Mouse (Mus musculus): ENCODE data around the gene A230072I06Rik. TPM values are rescaled to one million over a fixed set of nuclear protein-coding genes. Genes with fewer than 3 reads are reported as not detected.

The A230072I06Rik gene
- total and polyA plus RNA-seq, 3 experiments, result not detected

- TF ChIP-seq ZC3H11A (IDR thresholded peaks at IDR 0.05; ENCODE audit: low read depth, low read length) (no peak), JUND (IDR thresholded peaks at IDR 0.05; ENCODE audit: low read depth, low read length) (no peak), MYC (IDR thresholded peaks at IDR 0.05; ENCODE audit: low read depth, low read length) (no peak), USF2 (IDR thresholded peaks at IDR 0.05; ENCODE audit: borderline replicate concordance in 1 of 2, insufficient read depth in 1 of 2, low read depth in 1 of 2, low read length in 2 of 2) (no peak), CTCF (IDR thresholded peaks at IDR 0.05 in 2 of 3, conservative IDR thresholded peaks at IDR 0.05 in 1 of 3; ENCODE audit: control insufficient read depth in 1 of 3, insufficient read depth in 1 of 3, low read depth in 2 of 3, low read length in 3 of 3, poor library complexity in 1 of 3, severe bottlenecking in 1 of 3) (no peak), RAD21 (IDR thresholded peaks at IDR 0.05; ENCODE audit: low read depth, low read length) (no peak), NELFE (IDR thresholded peaks at IDR 0.05; ENCODE audit: low read depth, low read length) (no peak), POLR2A (IDR thresholded peaks at IDR 0.05; ENCODE audit: control insufficient read depth in 1 of 2, insufficient read depth in 1 of 2, low read depth in 1 of 2, low read length in 2 of 2, poor library complexity in 1 of 2) (no peak), TAL1 (IDR thresholded peaks at IDR 0.05; ENCODE audit: low read length) (no peak), POLR2AphosphoS2 (IDR thresholded peaks at IDR 0.05; ENCODE audit: low read length) (no peak), ZMIZ1 (IDR thresholded peaks at IDR 0.05; ENCODE audit: low read depth, low read length) (no peak), MEF2A (IDR thresholded peaks at IDR 0.05; ENCODE audit: extremely low read depth, insufficient replicate concordance, low read depth, low read length, poor library complexity, severe bottlenecking) (no peak), SMC3 (IDR thresholded peaks at IDR 0.05; ENCODE audit: low read depth, low read length) (no peak), UBTF (IDR thresholded peaks at IDR 0.05; ENCODE audit: borderline replicate concordance, insufficient read depth, low read depth, low read length) (no peak), MAX (IDR thresholded peaks at IDR 0.05; ENCODE audit: low read length) (no peak), MXI1 (IDR thresholded peaks at IDR 0.05; ENCODE audit: low read depth, low read length) (no peak), E2F4 (IDR thresholded peaks at IDR 0.05; ENCODE audit: borderline replicate concordance, low read depth, low read length) (no peak), MYB (IDR thresholded peaks at IDR 0.05; ENCODE audit: low read depth, low read length) (no peak), EP300 (IDR thresholded peaks at IDR 0.05; ENCODE audit: low read depth in 1 of 2, low read length in 2 of 2) (no peak)
- Histone ChIP-seq H3K27ac (ENCODE audit: control insufficient read depth, low read depth, low read length) (no peak overlapping the region), H3K4me3 (ENCODE audit: control insufficient read depth in 1 of 2, insufficient read depth in 1 of 2, low read depth in 2 of 2, low read length in 2 of 2) (no peak overlapping the region), H3K79me2 (ENCODE audit: control insufficient read depth, insufficient read depth, low read length, poor library complexity) (no peaks in the 10 kb centered on the region), H3K36me3 (ENCODE audit: control insufficient read depth in 1 of 2, insufficient read depth in 2 of 2, low read length in 2 of 2) (no peaks in the 10 kb centered on the region), H3K9ac (ENCODE audit: control insufficient read depth, low read depth, low read length, poor library complexity, severe bottlenecking) (no peak overlapping the region), H3K27me3 (ENCODE audit: control insufficient read depth in 1 of 2, insufficient read depth in 2 of 2, low read length in 2 of 2) (no peaks in the 10 kb centered on the region), H3K4me1 (ENCODE audit: control insufficient read depth in 1 of 2, insufficient read depth in 2 of 2, low read length in 2 of 2) (no peaks in the 10 kb centered on the region), H3K9me3 (replicated peaks; ENCODE audit: insufficient read depth, low read length) (no peaks in the 10 kb centered on the region)
- no peak for DNase-seq (ENCODE audit: low read depth, low spot score)
Observed at GRCm38 (mm10) chr8:12298326-12298950, 19.8 kb downstream of the A230072I06Rik start.

DNA sequence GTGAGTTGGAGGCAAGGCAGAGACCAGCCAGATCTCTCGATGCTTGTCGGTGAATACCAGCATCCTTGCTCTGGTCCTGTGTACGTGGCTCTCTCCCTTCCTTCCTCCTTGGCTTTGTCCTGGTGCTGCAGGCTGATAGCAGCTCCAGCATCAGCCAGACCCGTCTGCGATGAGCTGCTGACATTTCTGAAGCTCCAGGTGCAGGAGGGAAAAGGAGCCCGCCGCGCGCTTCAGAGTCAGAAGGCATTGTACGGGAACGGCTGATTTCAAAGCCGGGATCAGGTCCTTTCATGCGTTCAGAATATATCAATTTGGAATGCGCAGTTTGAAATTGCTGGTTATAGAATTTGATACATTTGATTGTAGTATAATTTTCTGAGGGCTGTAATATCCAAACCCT, 23.4 kb downstream of the A230072I06Rik start:
- DNase-seq (ENCODE audit: low read depth, low spot score), result no peak
- H3K79me2 ChIP-seq (ENCODE audit: control insufficient read depth, insufficient read depth, low read length, poor library complexity), result no peaks in the 10 kb centered on the region
- H3K9me3 ChIP-seq (replicated peaks; ENCODE audit: insufficient read depth, low read length), result no peaks in the 10 kb centered on the region
- no peak overlapping the region for H3K4me3 ChIP-seq (ENCODE audit: control insufficient read depth in 1 of 2, insufficient read depth in 1 of 2, low read depth in 2 of 2, low read length in 2 of 2)
- no peaks in the 10 kb centered on the region for H3K36me3 ChIP-seq (ENCODE audit: control insufficient read depth in 1 of 2, insufficient read depth in 2 of 2, low read length in 2 of 2)
- H3K9ac ChIP-seq (ENCODE audit: control insufficient read depth, low read depth, low read length, poor library complexity, severe bottlenecking), result no peak overlapping the region
- H3K27ac ChIP-seq (ENCODE audit: control insufficient read depth, low read depth, low read length), result no peak overlapping the region
- no peak for TF ChIP-seq KAT2A (conservative IDR thresholded peaks at IDR 0.05; ENCODE audit: low read depth, low read length)
- no peak for TF ChIP-seq GABPA (IDR thresholded peaks at IDR 0.05; ENCODE audit: low read depth, low read length)
- TF ChIP-seq CTCF (IDR thresholded peaks at IDR 0.05 in 2 of 3, conservative IDR thresholded peaks at IDR 0.05 in 1 of 3; ENCODE audit: control insufficient read depth in 1 of 3, insufficient read depth in 1 of 3, low read depth in 2 of 3, low read length in 3 of 3, poor library complexity in 1 of 3, severe bottlenecking in 1 of 3), result no peak
- TF ChIP-seq HCFC1 (IDR thresholded peaks at IDR 0.05; ENCODE audit: low read depth, low read length), result no peak
- TF ChIP-seq POLR2AphosphoS2 (IDR thresholded peaks at IDR 0.05; ENCODE audit: low read length), result no peak
- TF ChIP-seq NRF1 (IDR thresholded peaks at IDR 0.05; ENCODE audit: insufficient read depth, low read depth, low read length, poor library complexity, severe bottlenecking), result no peak
- TF ChIP-seq GATA1 (IDR thresholded peaks at IDR 0.05; ENCODE audit: low read depth, low read length), result no peak
- no peak for TF ChIP-seq ZKSCAN1 (IDR thresholded peaks at IDR 0.05; ENCODE audit: low read depth, low read length)
- no peaks in the 10 kb centered on the region for H3K4me1 ChIP-seq (ENCODE audit: control insufficient read depth in 1 of 2, insufficient read depth in 2 of 2, low read length in 2 of 2)
- no peaks in the 10 kb centered on the region for H3K27me3 ChIP-seq (ENCODE audit: control insufficient read depth in 1 of 2, insufficient read depth in 2 of 2, low read length in 2 of 2)
